ENCODE assay signal across 8 mouse cellular contexts in genomic region chr6:39462621-39463538, GRCm38 (mm10). TPM values are rescaled to one million over a fixed set of nuclear protein-coding genes. Genes with fewer than 3 reads are reported as not detected.
DNase-seq lines count a peak whose midpoint lies in the region; ATAC-seq lines count a peak whose summit lies in the region.

No protein-coding gene starts in this region.

- 0 out of 2 replicates have a peak, but pooled peaks have one; percentile 46 for ATAC-seq in hindbrain, embryonic 12.5 days (ENCODE audit: low FRiP score)

- no peak overlapping the region for H3K4me3 ChIP-seq in hindbrain, embryonic 12.5 days

- H3K27ac ChIP-seq in hindbrain, embryonic 12.5 days = no peak overlapping the region

- no peaks in the 10 kb centered on the region for H3K27me3 ChIP-seq in hindbrain, embryonic 12.5 days

- 0 out of 2 replicates have a peak, but pooled peaks cover 3% of the 10 kb centered on the region for H3K9me3 ChIP-seq in hindbrain, embryonic 12.5 days (replicated peaks)

- no peak overlapping the region for H3K4me2 ChIP-seq in hindbrain, embryonic 12.5 days (replicated peaks)

- 53% methylated on average over 16 of the region's 16 CpGs for WGBS in hindbrain, embryonic 12.5 days

- no peaks in the 10 kb centered on the region for H3K4me1 ChIP-seq in hindbrain, embryonic 12.5 days

- peaks cover 53% of the 10 kb centered on the region for H3K36me3 ChIP-seq in hindbrain, embryonic 12.5 days

- no peak overlapping the region for H3K9ac ChIP-seq in hindbrain, embryonic 12.5 days

- DNase-seq in NIH3T3 (ENCODE audit: low read depth) = peak; percentile 95
- peak; percentile 80 for DNase-seq in cerebellum, adult 9-10 months
- DNase-seq in frontal cortex, postnatal 14 days (ENCODE audit: low spot score in 2 of 2) = peak; percentile 37 to 77
- peak; percentile 81 to 88 for DNase-seq in layer of hippocampus, postnatal 10 days (ENCODE audit: low spot score in 2 of 2)
- peak; percentile 90 for DNase-seq in lung, postnatal 14 days
- DNase-seq in ovary, postnatal 36 days (ENCODE audit: low spot score) = peak; percentile 76
- DNase-seq in thymus, postnatal 14 days = peak; percentile 81

RNA-seq across cellular contexts. Expression of gene Mkrn1, which starts 42.6 kb away (rescaled TPM):
- 178 and 191 TPM in 2 replicates for polyA plus RNA-seq in hindbrain, embryonic 12.5 days (2016; fragmentation: Nextera tagmentation; extraction: Ambion mirVana)
- 100 to 1,000 TPM; 163 to 165 TPM for total RNA-seq in layer of hippocampus, postnatal 10 days (2021)
